Mouse (Mus musculus) kidney, postnatal 4 days (tissue): ENCODE measurements around the gene Ipcef1.

ENCODE experiments used
- DNase-seq, 2 experiments: peaks; one replicate each; pipeline ENCODE4 v3.0.0; 2021; ENCODE audit warnings: mixed read lengths in 2 of 2

The Ipcef1 gene

GRCm38 (mm10) chr10:6967588-6968242 is 84.6 kb downstream of the Ipcef1 start:
- no peak for DNase-seq

- no peak for DNase-seq
Measured at GRCm38 (mm10) chr10:6958791-6959190, 93.5 kb downstream of the Ipcef1 start.

- DNase-seq, result no peak
Measured at GRCm38 (mm10) chr10:6956357-6956756, 95.9 kb downstream of the Ipcef1 start.

- DNase-seq, result no peak
Measured at GRCm38 (mm10) chr10:6954533-6954932, 97.7 kb downstream of the Ipcef1 start.

GRCm38 (mm10) chr10:6953115-6953514 is 99.2 kb downstream of the Ipcef1 start:
- DNase-seq, result no peak

- no peak for DNase-seq
Measured at GRCm38 (mm10) chr10:6936671-6937425, 115.4 kb downstream of the Ipcef1 start.

- DNase-seq, result no peak
Measured at GRCm38 (mm10) chr10:6934776-6935175, 117.5 kb downstream of the Ipcef1 start.

- no peak for DNase-seq
Measured at GRCm38 (mm10) chr10:6930889-6931288, 121.4 kb downstream of the Ipcef1 start.

GRCm38 (mm10) chr10:6930398-6930797 is 121.9 kb downstream of the Ipcef1 start:
- DNase-seq, result no peak

GRCm38 (mm10) chr10:6928905-6929304 is 123.4 kb downstream of the Ipcef1 start:
- no peak for DNase-seq

- no peak for DNase-seq
Measured at GRCm38 (mm10) chr10:6927600-6928223, 124.6 kb downstream of the Ipcef1 start.

- DNase-seq, result no peak
Measured at GRCm38 (mm10) chr10:6926724-6927123, 125.6 kb downstream of the Ipcef1 start.

GRCm38 (mm10) chr10:6916545-6917257 is 135.6 kb downstream of the Ipcef1 start:
- peak; percentile 57 to 70 for DNase-seq

- DNase-seq, result no peak
Measured at GRCm38 (mm10) chr10:6915991-6916390, 136.3 kb downstream of the Ipcef1 start.

GRCm38 (mm10) chr10:6909763-6910162 is 142.5 kb downstream of the Ipcef1 start:
- no peak for DNase-seq

- DNase-seq, result no peak
Measured at GRCm38 (mm10) chr10:6901819-6902393, 150.4 kb downstream of the Ipcef1 start.

GRCm38 (mm10) chr10:6900126-6900525 is 152.2 kb downstream of the Ipcef1 start:
- no peak for DNase-seq

GRCm38 (mm10) chr10:6896659-6897303 is 155.5 kb downstream of the Ipcef1 start:
- no peak for DNase-seq

GRCm38 (mm10) chr10:6895796-6896195 is 156.5 kb downstream of the Ipcef1 start:
- no peak for DNase-seq

- DNase-seq, result peak; percentile 9 to 31
Measured at GRCm38 (mm10) chr10:6890348-6891009, 161.8 kb downstream of the Ipcef1 start.

GRCm38 (mm10) chr10:6889640-6890245 is 162.5 kb downstream of the Ipcef1 start:
- peak; percentile 36 to 66 for DNase-seq
